Mouse (Mus musculus): ENCODE results near the gene Gm9045. TPM values are rescaled to one million over a fixed set of nuclear protein-coding genes. Genes with fewer than 3 reads are reported as not detected.
A peak's percentile ranks its signal among the peaks of the same experiment; 100 is the strongest.
"Not testable (repeated sequence)": the region's sequence is repeated elsewhere in the genome, so short reads cannot be mapped to it uniquely, and the experiment has no call there.

The Gm9045 gene
- not detected for total RNA-seq (2021)

DNA sequence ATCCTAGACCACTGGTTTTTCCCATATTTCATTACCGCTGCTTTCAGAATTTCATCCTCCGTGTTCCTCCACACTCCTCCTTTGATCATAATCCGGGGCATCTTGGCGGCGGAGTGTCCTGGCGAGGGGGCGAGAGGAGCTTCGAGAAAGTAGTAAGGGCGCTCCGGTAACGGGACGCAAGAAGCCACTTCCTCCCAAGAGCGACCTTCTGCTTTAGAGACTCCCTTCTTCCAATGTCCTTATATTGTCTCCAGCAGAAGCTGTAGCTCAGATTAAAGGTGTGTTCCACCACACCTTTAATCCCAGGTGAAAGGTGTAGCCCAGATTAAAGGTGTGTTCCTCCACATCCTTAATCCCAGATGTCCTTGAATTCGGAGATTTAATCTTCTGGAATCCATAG lies at the start of gene Gm9045:
Gm9045 (minus strand) TSS at position 101 of the 400 bp plus-strand sequence.
- DNase-seq; intact Hi-C loops (cut with DNase I): not testable (repeated sequence)

DNA sequence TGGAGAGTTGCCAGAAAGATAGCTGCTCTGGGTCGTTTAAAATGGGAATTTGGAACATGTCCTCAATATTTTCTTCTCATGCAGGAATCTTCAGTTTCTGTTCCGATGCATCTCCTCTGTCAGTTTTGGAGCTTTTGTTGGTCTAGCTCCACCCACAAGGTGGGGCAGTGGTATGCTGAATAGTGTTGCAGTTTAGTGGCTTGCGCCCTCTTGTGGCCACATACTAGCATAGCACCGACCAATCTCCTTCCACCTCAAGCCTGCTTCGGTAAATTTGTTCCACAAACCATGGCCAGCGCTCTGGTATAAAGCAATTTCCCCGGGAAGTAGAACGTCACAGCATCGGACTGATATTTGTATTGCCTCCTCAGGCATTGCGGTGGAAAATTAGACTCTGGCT lies 32.8 kb upstream of the Gm9045 start:
- peak; percentile 85 to 90 for DNase-seq
- intact Hi-C loops (cut with DNase I) = loop anchor here (1.0 to 2.0 kb wide), 3 partner anchors 214 to 710 kb away; no protein-coding TSS in a partner anchor

DNA sequence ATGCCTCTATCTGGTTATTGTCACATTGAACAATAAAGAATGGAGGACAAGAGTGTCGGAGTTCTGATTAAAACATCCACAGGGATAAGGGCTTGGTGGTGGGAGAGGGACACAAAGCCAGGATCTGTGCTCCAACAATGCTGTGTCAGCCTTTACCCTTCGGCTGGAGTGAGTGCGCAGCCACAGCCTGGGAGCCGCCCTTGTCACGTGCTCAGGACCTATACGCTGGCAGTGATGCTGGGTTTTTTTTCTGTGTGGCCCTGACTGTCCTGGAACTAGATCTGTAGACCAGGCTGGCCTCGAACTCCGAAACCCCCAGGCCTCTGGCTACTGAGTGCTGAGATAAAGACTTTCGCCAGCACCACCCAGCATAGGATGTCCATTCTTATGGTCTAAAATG lies 31.9 kb upstream of the Gm9045 start:
- intact Hi-C loops (cut with DNase I) = no loop called here
- no peak for DNase-seq

DNA sequence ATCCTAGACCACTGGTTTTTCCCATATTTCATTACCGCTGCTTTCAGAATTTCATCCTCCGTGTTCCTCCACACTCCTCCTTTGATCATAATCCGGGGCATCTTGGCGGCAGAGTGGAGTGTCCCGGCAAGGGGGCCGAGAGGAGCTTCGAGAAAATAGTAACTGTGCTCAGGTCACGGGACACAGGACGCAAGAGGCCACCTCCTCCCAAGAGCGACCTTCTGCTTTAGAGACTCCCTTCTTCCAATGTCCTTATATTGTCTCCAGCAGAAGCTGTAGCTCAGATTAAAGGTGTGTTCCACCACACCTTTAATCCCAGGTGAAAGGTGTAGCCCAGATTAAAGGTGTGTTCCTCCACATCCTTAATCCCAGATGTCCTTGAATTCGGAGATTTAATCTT lies 16.4 kb upstream of the Gm9045 start, which contains the start of gene Gm9049:
Gm9049 (minus strand) TSS at position 101 of the 400 bp plus-strand sequence.
- DNase-seq; intact Hi-C loops (cut with DNase I): not testable (repeated sequence)

DNA sequence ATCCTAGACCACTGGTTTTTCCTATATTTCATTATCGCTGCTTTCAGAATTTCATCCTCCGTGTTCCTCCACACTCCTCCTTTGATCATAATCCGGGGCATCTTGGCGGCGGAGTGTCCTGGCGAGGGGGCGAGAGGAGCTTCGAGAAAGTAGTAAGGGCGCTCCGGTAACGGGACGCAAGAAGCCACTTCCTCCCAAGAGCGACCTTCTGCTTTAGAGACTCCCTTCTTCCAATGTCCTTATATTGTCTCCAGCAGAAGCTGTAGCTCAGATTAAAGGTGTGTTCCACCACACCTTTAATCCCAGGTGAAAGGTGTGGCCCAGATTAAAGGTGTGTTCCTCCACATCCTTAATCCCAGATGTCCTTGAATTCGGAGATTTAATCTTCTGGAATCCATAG lies 10.9 kb upstream of the Gm9045 start, which contains the start of gene Gm9048:
Gm9048 (minus strand) TSS at position 101 of the 400 bp plus-strand sequence.
- intact Hi-C loops (cut with DNase I); DNase-seq: not testable (repeated sequence)

DNA sequence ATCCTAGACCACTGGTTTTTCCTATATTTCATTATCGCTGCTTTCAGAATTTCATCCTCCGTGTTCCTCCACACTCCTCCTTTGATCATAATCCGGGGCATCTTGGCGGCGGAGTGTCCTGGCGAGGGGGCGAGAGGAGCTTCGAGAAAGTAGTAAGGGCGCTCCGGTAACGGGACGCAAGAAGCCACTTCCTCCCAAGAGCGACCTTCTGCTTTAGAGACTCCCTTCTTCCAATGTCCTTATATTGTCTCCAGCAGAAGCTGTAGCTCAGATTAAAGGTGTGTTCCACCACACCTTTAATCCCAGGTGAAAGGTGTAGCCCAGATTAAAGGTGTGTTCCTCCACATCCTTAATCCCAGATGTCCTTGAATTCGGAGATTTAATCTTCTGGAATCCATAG lies 5.5 kb upstream of the Gm9045 start, which contains the start of gene Gm9046:
Gm9046 (minus strand) TSS at position 101 of the 400 bp plus-strand sequence.
- DNase-seq; intact Hi-C loops (cut with DNase I): not testable (repeated sequence)

DNA sequence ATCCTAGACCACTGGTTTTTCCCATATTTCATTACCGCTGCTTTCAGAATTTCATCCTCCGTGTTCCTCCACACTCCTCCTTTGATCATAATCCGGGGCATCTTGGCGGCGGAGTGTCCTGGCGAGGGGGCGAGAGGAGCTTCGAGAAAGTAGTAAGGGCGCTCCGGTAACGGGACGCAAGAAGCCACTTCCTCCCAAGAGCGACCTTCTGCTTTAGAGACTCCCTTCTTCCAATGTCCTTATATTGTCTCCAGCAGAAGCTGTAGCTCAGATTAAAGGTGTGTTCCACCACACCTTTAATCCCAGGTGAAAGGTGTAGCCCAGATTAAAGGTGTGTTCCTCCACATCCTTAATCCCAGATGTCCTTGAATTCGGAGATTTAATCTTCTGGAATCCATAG lies 5.3 kb downstream of the Gm9045 start, which contains the start of gene Gm9044:
Gm9044 (minus strand) TSS at position 101 of the 400 bp plus-strand sequence.
- DNase-seq; intact Hi-C loops (cut with DNase I): not testable (repeated sequence)

DNA sequence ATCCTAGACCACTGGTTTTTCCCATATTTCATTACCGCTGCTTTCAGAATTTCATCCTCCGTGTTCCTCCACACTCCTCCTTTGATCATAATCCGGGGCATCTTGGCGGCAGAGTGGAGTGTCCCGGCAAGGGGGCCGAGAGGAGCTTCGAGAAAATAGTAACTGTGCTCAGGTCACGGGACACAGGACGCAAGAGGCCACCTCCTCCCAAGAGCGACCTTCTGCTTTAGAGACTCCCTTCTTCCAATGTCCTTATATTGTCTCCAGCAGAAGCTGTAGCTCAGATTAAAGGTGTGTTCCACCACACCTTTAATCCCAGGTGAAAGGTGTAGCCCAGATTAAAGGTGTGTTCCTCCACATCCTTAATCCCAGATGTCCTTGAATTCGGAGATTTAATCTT lies 10.8 kb downstream of the Gm9045 start, which contains the start of gene Gm9040:
Gm9040 (minus strand) TSS at position 101 of the 400 bp plus-strand sequence.
- DNase-seq; intact Hi-C loops (cut with DNase I): not testable (repeated sequence)

DNA sequence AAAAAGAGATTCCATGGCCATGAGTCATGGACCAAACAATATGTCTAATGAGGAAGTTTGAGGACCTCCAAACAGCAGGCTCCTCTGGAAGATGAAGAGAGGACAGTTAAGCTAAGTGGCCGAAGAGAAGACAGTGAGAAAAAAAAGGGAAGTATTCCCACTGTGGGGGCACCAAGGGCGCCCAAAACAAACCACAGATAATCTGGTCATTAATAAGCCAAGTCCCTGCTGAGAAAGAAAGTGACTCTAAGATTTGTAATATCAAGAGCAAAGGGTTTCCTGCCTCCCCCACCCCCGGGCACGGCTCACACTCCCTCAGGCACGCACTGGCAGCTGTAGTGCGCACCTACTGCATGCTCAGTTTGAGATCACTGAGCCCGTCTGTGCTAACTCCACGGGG lies 18.6 kb downstream of the Gm9045 start:
- no peak for DNase-seq
- intact Hi-C loops (cut with DNase I) = no loop called here

DNA sequence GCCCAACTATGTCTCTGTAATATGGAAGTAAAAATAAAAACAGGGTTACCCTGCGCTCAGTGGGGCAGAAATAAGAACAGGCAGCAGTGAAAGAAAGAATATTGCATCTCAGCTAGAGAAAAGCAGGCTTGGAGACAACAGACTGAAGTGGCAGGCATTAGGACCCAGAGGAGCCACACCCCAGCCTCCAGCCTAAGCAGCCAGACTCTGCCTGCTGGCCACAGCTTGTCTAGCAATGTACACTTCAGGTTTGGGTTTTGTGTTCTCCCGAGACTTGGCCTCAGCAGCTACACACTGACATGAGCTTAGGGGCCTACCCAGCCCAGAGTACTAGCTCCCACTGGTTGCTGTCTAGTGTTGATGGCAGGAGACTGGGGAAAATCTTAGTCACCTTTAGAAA lies 35.5 kb downstream of the Gm9045 start:
- DNase-seq; intact Hi-C loops (cut with DNase I): not testable (repeated sequence)

DNA sequence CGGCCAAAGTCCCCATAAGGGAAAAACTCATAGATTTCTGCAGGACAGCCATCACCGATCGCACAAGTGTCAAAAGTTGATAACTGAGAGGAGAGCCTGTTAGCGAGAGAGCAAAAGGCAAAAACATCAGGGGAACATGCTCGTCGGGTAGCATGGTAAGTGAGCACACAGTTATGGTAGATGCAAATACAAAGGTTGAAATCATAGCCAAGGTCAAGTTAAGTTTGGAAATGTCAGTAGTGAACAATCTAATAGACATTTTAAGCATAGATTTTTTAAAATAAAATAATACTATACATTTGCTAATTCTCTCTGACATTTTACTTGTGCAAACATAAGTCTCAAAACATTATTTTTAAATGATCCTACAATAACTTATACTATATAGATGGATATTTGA lies 42.7 kb downstream of the Gm9045 start, which contains the start of gene Iltifb:
Iltifb (minus strand) TSS at position 101 of the 400 bp plus-strand sequence.
- intact Hi-C loops (cut with DNase I) = no loop called here
- DNase-seq = no peak

Other genes with a start within 250 kb of the Gm9045 start
- gene Mdm1, start 196.0 kb downstream of the Gm9045 start, total RNA-seq (2021) = 1 to 10 TPM; 5.6 to 6.6 TPM
- gene Il22, start 132.9 kb downstream of the Gm9045 start, total RNA-seq (2021) = not detected
- under 1 TPM; 0.65 to 0.67 TPM for gene Gm32717, start 97.1 kb downstream of the Gm9045 start, total RNA-seq (2021)
- gene Gm32802, start 79.1 kb downstream of the Gm9045 start, total RNA-seq (2021) = under 1 TPM; 0.65 to 0.67 TPM
- gene Iltifb, start 42.8 kb downstream of the Gm9045 start, total RNA-seq (2021) = not detected
- gene Gm9040, start 10.9 kb downstream of the Gm9045 start, total RNA-seq (2021) = not detected
- gene Gm9044, start 5.4 kb downstream of the Gm9045 start, total RNA-seq (2021) = not detected
- gene Gm9046, start 5.4 kb upstream of the Gm9045 start, total RNA-seq (2021) = not detected
- gene Gm9048, start 10.8 kb upstream of the Gm9045 start, total RNA-seq (2021) = not detected
- not detected for gene Gm9049, start 16.3 kb upstream of the Gm9045 start, total RNA-seq (2021)
- not detected for gene Ifng, start 103.2 kb upstream of the Gm9045 start, total RNA-seq (2021)